ENCODE assay signal across 15 mouse cellular contexts in genomic region chr11:84150884-84151283, GRCm38 (mm10). TPM values are rescaled to one million over a fixed set of nuclear protein-coding genes. Genes with fewer than 3 reads are reported as not detected.
A peak's percentile ranks its signal among the peaks of the same experiment; 100 is the strongest.
DNase-seq lines count a peak whose midpoint lies in the region; ATAC-seq and TF ChIP-seq lines count a peak whose summit lies in the region.
"Had no signal": no experiment of that assay in that cellular context is flagged by ENCODE, and none has a peak within 500 bp of the region (broad histone marks: within the 10 kb centered on the region; RNA-seq: fewer than 3 reads in every experiment).

No protein-coding gene starts in this region.

- ATAC-seq in kidney, postnatal 0 days (replicated peaks; ENCODE audit: low FRiP score, low read depth), result no peak

- no peak overlapping the region for H3K9ac ChIP-seq in kidney, postnatal 0 days (ENCODE audit: low read depth, low read length)
- H3K9ac ChIP-seq: embryonic facial prominence, embryonic 15.5 days; neural tube, embryonic 12.5 days had no signal

- no peak for DNase-seq in kidney, postnatal 0 days (ENCODE audit: low spot score)
- DNase-seq in kidney, adult 18-20 months, result no peak
- DNase-seq in B cell, adult 2 months, result peak; percentile 11 to 14
- DNase-seq in ES-CJ7 (ENCODE audit: low read depth, low spot score) (peak; percentile 67), adipocyte (ENCODE audit: low spot score) (no peak)
- DNase-seq in induced T-regulatory cell, adult 2 months (ENCODE audit: low read depth), result peak; percentile 45
- no peak for DNase-seq in urinary bladder, adult 2 months (ENCODE audit: low spot score)
- no peak for DNase-seq in layer of hippocampus, adult 8-10 months (ENCODE audit: low spot score in 2 of 2)
- DNase-seq: lung, postnatal 4 days had no signal

- H3K27me3 ChIP-seq in kidney, postnatal 0 days (ENCODE audit: insufficient read depth, low read length), result no peaks in the 10 kb centered on the region
- H3K27me3 ChIP-seq: embryonic facial prominence, embryonic 15.5 days; neural tube, embryonic 12.5 days had no signal

- no peaks in the 10 kb centered on the region for H3K36me3 ChIP-seq in kidney, postnatal 0 days (ENCODE audit: insufficient read depth, low read length)
- H3K36me3 ChIP-seq: embryonic facial prominence, embryonic 15.5 days; hindbrain, embryonic 10.5 days; neural tube, embryonic 12.5 days had no signal

- H3K9me3 ChIP-seq in kidney, postnatal 0 days (replicated peaks; ENCODE audit: low read length), result no peaks in the 10 kb centered on the region
- H3K9me3 ChIP-seq: embryonic facial prominence, embryonic 15.5 days; hindbrain, embryonic 10.5 days; neural tube, embryonic 12.5 days had no signal

- 71% methylated on average over 2 of the region's 2 CpGs for WGBS in kidney, postnatal 0 days

- no peak overlapping the region for H3K4me2 ChIP-seq in kidney, postnatal 0 days (ENCODE audit: low read length)
- H3K4me2 ChIP-seq: embryonic facial prominence, embryonic 15.5 days; neural tube, embryonic 12.5 days had no signal

- H3K27ac ChIP-seq in kidney, postnatal 0 days, result no peak overlapping the region
- H3K27ac ChIP-seq: embryonic facial prominence, embryonic 15.5 days; hindbrain, embryonic 10.5 days; neural tube, embryonic 12.5 days had no signal

- peak; percentile 48 for TF ChIP-seq CTCF in kidney, postnatal 0 days (IDR thresholded peaks at IDR 0.05; ENCODE audit: low read depth)

- no peak overlapping the region for H3K4me3 ChIP-seq in kidney, postnatal 0 days (replicated peaks; ENCODE audit: low read depth, low read length)
- H3K4me3 ChIP-seq: embryonic facial prominence, embryonic 15.5 days; hindbrain, embryonic 10.5 days; neural tube, embryonic 12.5 days had no signal

- H3K4me1 ChIP-seq in kidney, postnatal 0 days (replicated peaks; ENCODE audit: insufficient read depth, low read length), result no peaks in the 10 kb centered on the region
- H3K4me1 ChIP-seq: embryonic facial prominence, embryonic 15.5 days; hindbrain, embryonic 10.5 days; neural tube, embryonic 12.5 days had no signal

RNA-seq across cellular contexts. Expression of gene Gm11437, which starts 16.4 kb away (rescaled TPM):
- not detected in 2 replicates for polyA plus RNA-seq in kidney, postnatal 0 days (2015; fragmentation: Nextera tagmentation; extraction: Ambion mirVana)
- not detected in 2 replicates for polyA plus RNA-seq in urinary bladder, adult 2 months (2012; rRNA removed)
- not detected for total RNA-seq in layer of hippocampus, adult 8-10 months (2022)
- total RNA-seq: gastrocnemius, adult 18-20 months; layer of hippocampus, postnatal 25 days had no signal
- polyA plus RNA-seq: embryonic facial prominence, embryonic 15.5 days; neural tube, embryonic 12.5 days; spleen, adult 2 months had no signal

RNA-seq across cellular contexts. Expression of gene Acaca, which starts 21.4 kb away (rescaled TPM):
- 4.6 and 5.5 TPM in 2 replicates for polyA plus RNA-seq in kidney, postnatal 0 days (2015; fragmentation: Nextera tagmentation; extraction: Ambion mirVana)
- polyA plus RNA-seq in urinary bladder, adult 2 months (2012; rRNA removed), result 17.6 and 18.8 TPM in 2 replicates
- 10 to 100 TPM; 80.6 to 87.2 (median 84.2) TPM for total RNA-seq in layer of hippocampus, adult 8-10 months (2022)

RNA-seq across cellular contexts. Expression of gene Tada2a, which starts 21.5 kb away (rescaled TPM):
- polyA plus RNA-seq in kidney, postnatal 0 days (2015; fragmentation: Nextera tagmentation; extraction: Ambion mirVana), result 23.3 and 25.7 TPM in 2 replicates
- polyA plus RNA-seq in urinary bladder, adult 2 months (2012; rRNA removed), result 28.1 and 29.1 TPM in 2 replicates
- 10 to 100 TPM; 33.5 to 37.2 (median 36.7) TPM for total RNA-seq in layer of hippocampus, adult 8-10 months (2022)

Comparison
In these comparisons a context has a peak if more than half of its experiments do, and no peak if none do; other contexts are left out.
1. DNase-seq: peak in B cell, adult 2 months (2 of 2), ES-CJ7 (single experiment) and induced T-regulatory cell, adult 2 months (single experiment); none in kidney, postnatal 0 days (single experiment), kidney, adult 18-20 months (single experiment), adipocyte (single experiment), urinary bladder, adult 2 months (single experiment) and layer of hippocampus, adult 8-10 months (0 of 2).